Mouse (Mus musculus) neutrophil, adult 65 days (primary cell): ENCODE results near the gene Snrpc. TPM values are rescaled to one million over a fixed set of nuclear protein-coding genes. Genes with fewer than 3 reads are reported as not detected.

Experiments used
- total RNA-seq: library from RNA; stranded (reverse); gene quantifications from 2 replicates; pipeline ENCODE4 v1.2.4, GENCODE M21; 2023

Snrpc gene
- 58.8 and 69.6 TPM in 2 replicates for total RNA-seq

GRCm38 (mm10) chr17:27837850-27838249 is at the start of gene Snrpc:
Gene Snrpc, plus strand, starts transcription at chr17:27838150.

GRCm38 (mm10) chr17:27820568-27821406 is 17.2 kb upstream of the Snrpc start, which contains the start of gene D17Wsu92e:
Gene D17Wsu92e, minus strand, starts transcription at chr17:27820648.

GRCm38 (mm10) chr17:27856265-27856797 is 18.4 kb downstream of the Snrpc start, which contains the start of gene Uhrf1bp1:
Gene Uhrf1bp1, plus strand, starts transcription at chr17:27856441.

Other genes with a start within 250 kb of the Snrpc start
- gene Nudt3, start 214.7 kb upstream of the Snrpc start, total RNA-seq = 42.9 and 57.1 TPM in 2 replicates
- not detected in 2 replicates for gene RPS10-NUDT3, start 202.9 kb upstream of the Snrpc start, total RNA-seq
- gene Rps10, start 201.5 kb upstream of the Snrpc start, total RNA-seq = 511 and 573 TPM in 2 replicates
- gene Pacsin1, start 182.6 kb upstream of the Snrpc start, total RNA-seq = not detected in 2 replicates
- gene Spdef, start 109.2 kb upstream of the Snrpc start, total RNA-seq = 0.66 TPM in 1 of 2 replicates, not detected in the other
- gene D17Wsu92e, start 17.5 kb upstream of the Snrpc start, total RNA-seq = 52.2 and 63.4 TPM in 2 replicates
- gene Uhrf1bp1, start 18.3 kb downstream of the Snrpc start, total RNA-seq = 5.0 and 6.3 TPM in 2 replicates
- gene Anks1, start 71.2 kb downstream of the Snrpc start, total RNA-seq = 107 and 163 TPM in 2 replicates
- gene Taf11, start 71.7 kb downstream of the Snrpc start, total RNA-seq = 29.8 and 33.5 TPM in 2 replicates
- 1.3 TPM in 2 replicates for gene Tcp11, start 242.5 kb downstream of the Snrpc start, total RNA-seq